Mouse (Mus musculus): ENCODE results near the gene Ppfia3. TPM values are rescaled to one million over a fixed set of nuclear protein-coding genes. Genes with fewer than 3 reads are reported as not detected.
A peak's percentile ranks its signal among the peaks of the same experiment; 100 is the strongest.
"Not testable (repeated sequence)": the region's sequence is repeated elsewhere in the genome, so short reads cannot be mapped to it uniquely, and the experiment has no call there.

Ppfia3 gene
- total RNA-seq, 1 experiment = 6.9 TPM

GRCm38 (mm10) chr7:45403532-45404261 lies 36.9 kb upstream of the Ppfia3 start:
- Histone ChIP-seq H3K9ac (ENCODE audit: insufficient read depth, low read depth, low read length, poor library complexity, severe bottlenecking) (no peak overlapping the region), H3K4me1 (ENCODE audit: control insufficient read depth in 2 of 2, insufficient read depth in 2 of 2, low read length in 2 of 2, poor library complexity in 1 of 2) (peaks cover 7 to 14% of the 10 kb centered on the region in 2 experiments; a peak in 2 of 4 replicates), H3K36me3 (ENCODE audit: control insufficient read depth, insufficient read depth, low read length, poor library complexity, severe bottlenecking) (no peaks in the 10 kb centered on the region), H3K9me3 (ENCODE audit: control insufficient read depth, insufficient read depth, low read depth, low read length) (no peaks in the 10 kb centered on the region), H3K27ac (ENCODE audit: insufficient read depth, low read depth, low read length, poor library complexity, severe bottlenecking) (no peak overlapping the region), H3K4me3 (ENCODE audit: insufficient read depth in 1 of 2, low read depth in 1 of 2, low read length in 2 of 2, poor library complexity in 1 of 2, severe bottlenecking in 1 of 2) (no peak overlapping the region)
- in situ Hi-C loops (cut with MboI; ENCODE audit: low sequenced_read_pairs in 2 of 2, unreplicated experiment in 2 of 2) = no loop called here
- TF ChIP-seq MAFK (IDR thresholded peaks at IDR 0.05; ENCODE audit: insufficient read depth, low read depth, low read length) = no peak
- no peak for TF ChIP-seq HCFC1 (IDR thresholded peaks at IDR 0.05; ENCODE audit: borderline replicate concordance, insufficient read depth, low read length)
- TF ChIP-seq CHD2 (IDR thresholded peaks at IDR 0.05; ENCODE audit: low read depth, low read length) = no peak
- no peak for TF ChIP-seq ZC3H11A (IDR thresholded peaks at IDR 0.05; ENCODE audit: borderline replicate concordance, low read depth, low read length)
- no peak for TF ChIP-seq ZNF384 (IDR thresholded peaks at IDR 0.05; ENCODE audit: low read depth, low read length)
- peak; percentile 72 for DNase-seq (ENCODE audit: low read depth, low spot score)

GRCm38 (mm10) chr7:45401521-45402085 lies 34.8 kb upstream of the Ppfia3 start:
- H3K4me3 ChIP-seq (ENCODE audit: insufficient read depth in 1 of 2, low read depth in 1 of 2, low read length in 2 of 2, poor library complexity in 1 of 2, severe bottlenecking in 1 of 2) = no peak overlapping the region
- peak overlapping the region; percentile 8; the same call in 1 of the 2 replicates for H3K9ac ChIP-seq (ENCODE audit: insufficient read depth, low read depth, low read length, poor library complexity, severe bottlenecking)
- no peak for DNase-seq (ENCODE audit: low read depth, low spot score)
- peaks cover 9 to 11% of the 10 kb centered on the region in 2 experiments; a peak in 1 of 4 replicates for H3K4me1 ChIP-seq (ENCODE audit: control insufficient read depth in 2 of 2, insufficient read depth in 2 of 2, low read length in 2 of 2, poor library complexity in 1 of 2)
- in situ Hi-C loops (cut with MboI; ENCODE audit: low sequenced_read_pairs in 2 of 2, unreplicated experiment in 2 of 2) = no loop called here
- H3K36me3 ChIP-seq (ENCODE audit: control insufficient read depth, insufficient read depth, low read length, poor library complexity, severe bottlenecking) = no peaks in the 10 kb centered on the region
- H3K9me3 ChIP-seq (ENCODE audit: control insufficient read depth, insufficient read depth, low read depth, low read length) = no peaks in the 10 kb centered on the region
- no peak overlapping the region for H3K27ac ChIP-seq (ENCODE audit: insufficient read depth, low read depth, low read length, poor library complexity, severe bottlenecking)
- TF ChIP-seq ZNF384 (IDR thresholded peaks at IDR 0.05; ENCODE audit: low read depth, low read length) = no peak
- TF ChIP-seq HCFC1 (IDR thresholded peaks at IDR 0.05; ENCODE audit: borderline replicate concordance, insufficient read depth, low read length) = no peak
- TF ChIP-seq CHD2 (IDR thresholded peaks at IDR 0.05; ENCODE audit: low read depth, low read length) = no peak
- no peak for TF ChIP-seq ZC3H11A (IDR thresholded peaks at IDR 0.05; ENCODE audit: borderline replicate concordance, low read depth, low read length)

DNA sequence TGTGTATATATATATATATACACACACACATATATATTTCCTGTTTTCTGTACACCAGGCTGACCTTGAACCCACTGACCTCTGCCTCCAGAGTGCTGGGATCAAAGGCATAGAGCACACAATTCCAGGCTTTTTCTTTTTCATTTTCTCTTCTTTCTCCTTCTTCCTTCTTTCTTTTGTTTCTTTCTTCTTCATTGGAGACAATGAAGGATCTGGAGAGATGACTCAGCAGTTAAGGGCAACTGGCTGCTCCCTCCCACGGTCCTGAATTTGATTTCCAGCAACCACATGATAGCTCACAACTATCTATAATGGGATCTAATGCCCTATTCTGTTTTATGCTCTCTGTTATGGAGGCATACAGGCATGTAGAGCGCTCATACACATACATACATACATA lies 30.0 kb upstream of the Ppfia3 start:
- Histone ChIP-seq H3K9me3 (ENCODE audit: control insufficient read depth, insufficient read depth, low read depth, low read length) (no peaks in the 10 kb centered on the region), H3K4me3 (ENCODE audit: insufficient read depth in 1 of 2, low read depth in 1 of 2, low read length in 2 of 2, poor library complexity in 1 of 2, severe bottlenecking in 1 of 2) (no peak overlapping the region), H3K9ac (ENCODE audit: insufficient read depth, low read depth, low read length, poor library complexity, severe bottlenecking) (peak overlapping the region; percentile 48; the same call in 1 of the 2 replicates), H3K27ac (ENCODE audit: insufficient read depth, low read depth, low read length, poor library complexity, severe bottlenecking) (no peak overlapping the region; the same call in 1 of the 2 replicates), H3K4me1 (ENCODE audit: control insufficient read depth in 2 of 2, insufficient read depth in 2 of 2, low read length in 2 of 2, poor library complexity in 1 of 2) (peaks cover 4 to 9% of the 10 kb centered on the region in 2 experiments; a peak in 1 of 4 replicates), H3K36me3 (ENCODE audit: control insufficient read depth, insufficient read depth, low read length, poor library complexity, severe bottlenecking) (peaks cover 12% of the 10 kb centered on the region)
- in situ Hi-C loops (cut with MboI; ENCODE audit: low sequenced_read_pairs in 2 of 2, unreplicated experiment in 2 of 2) = no loop called here
- TF ChIP-seq ZNF384 (IDR thresholded peaks at IDR 0.05; ENCODE audit: low read depth, low read length) (no peak), HCFC1 (IDR thresholded peaks at IDR 0.05; ENCODE audit: borderline replicate concordance, insufficient read depth, low read length) (no peak), ZC3H11A (IDR thresholded peaks at IDR 0.05; ENCODE audit: borderline replicate concordance, low read depth, low read length) (no peak), CHD2 (IDR thresholded peaks at IDR 0.05; ENCODE audit: low read depth, low read length) (no peak), MAFK (IDR thresholded peaks at IDR 0.05; ENCODE audit: insufficient read depth, low read depth, low read length) (peak; percentile 67)
- no peak for DNase-seq (ENCODE audit: low read depth, low spot score)

GRCm38 (mm10) chr7:45396337-45396775 lies 29.5 kb upstream of the Ppfia3 start:
- not testable (repeated sequence) for DNase-seq (ENCODE audit: low read depth, low spot score)
- peak overlapping the region; percentile 73; the same call in 1 of the 2 replicates for H3K9ac ChIP-seq (ENCODE audit: insufficient read depth, low read depth, low read length, poor library complexity, severe bottlenecking)
- peak overlapping the region; percentile 77; the same call in 1 of the 2 replicates for H3K27ac ChIP-seq (ENCODE audit: insufficient read depth, low read depth, low read length, poor library complexity, severe bottlenecking)

More at GRCm38 (mm10) chr7:45396337-45396775, 29.5 kb upstream of the Ppfia3 start:
- in situ Hi-C loops (cut with MboI; ENCODE audit: low sequenced_read_pairs in 2 of 2, unreplicated experiment in 2 of 2); H3K9me3 ChIP-seq (ENCODE audit: control insufficient read depth, insufficient read depth, low read depth, low read length); H3K4me1 ChIP-seq (ENCODE audit: control insufficient read depth in 2 of 2, insufficient read depth in 2 of 2, low read length in 2 of 2, poor library complexity in 1 of 2): not testable (repeated sequence)
- H3K4me3 ChIP-seq (ENCODE audit: insufficient read depth in 1 of 2, low read depth in 1 of 2, low read length in 2 of 2, poor library complexity in 1 of 2, severe bottlenecking in 1 of 2) = peak overlapping the region; percentile 58 to 60
- peaks cover 15% of the 10 kb centered on the region for H3K36me3 ChIP-seq (ENCODE audit: control insufficient read depth, insufficient read depth, low read length, poor library complexity, severe bottlenecking)
